Mouse (Mus musculus): ENCODE data around the gene AI481877.
A peak's percentile ranks its signal among the peaks of the same experiment; 100 is the strongest.

DNA sequence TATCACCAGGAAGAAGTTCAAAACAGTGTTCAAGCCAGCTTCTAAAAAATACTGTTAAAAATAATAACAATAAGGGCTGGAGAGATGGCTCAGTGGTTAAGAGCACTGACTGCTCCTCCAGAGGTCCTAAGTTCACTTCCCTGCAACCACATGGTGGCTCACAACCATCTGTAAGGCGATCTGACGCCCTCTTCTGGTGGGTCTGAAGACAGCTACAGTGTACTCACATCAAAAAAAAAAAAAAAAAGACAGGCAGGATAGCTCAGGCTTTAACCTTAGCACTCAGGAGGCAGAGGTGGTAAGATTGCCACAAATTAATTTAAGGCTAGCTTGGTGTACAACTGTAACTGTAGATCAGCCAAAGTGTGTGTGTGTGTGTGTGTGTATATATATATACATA, 138.2 kb downstream of the AI481877 start:
- peak; percentile 27; the same call in 1 of the 2 replicates for TF ChIP-seq CTCF (conservative IDR thresholded peaks at IDR 0.05; ENCODE audit: low read length)
- no peak for TF ChIP-seq POU5F1 (IDR thresholded peaks at IDR 0.05; ENCODE audit: borderline replicate concordance, low read length)
- no peak for TF ChIP-seq NANOG (IDR thresholded peaks at IDR 0.05; ENCODE audit: borderline replicate concordance, low read length)
